Mouse (Mus musculus) heart, postnatal 36 days (tissue): Measurements from ENCODE around the gene Slfnl1. TPM values are rescaled to one million over a fixed set of nuclear protein-coding genes. Genes with fewer than 3 reads are reported as not detected.

ENCODE experiments used
- DNase-seq, 2 experiments: peaks; one replicate each; pipeline ENCODE4 v3.0.0; 2021 to 2022
- intact Hi-C: fragments of 180-260 bp; cut with DNase I; formaldehyde crosslinking; loops from one replicate; pipeline ENCODE4 v1.15.1; 2025
- total RNA-seq, 2 experiments: library from RNA; stranded (reverse); gene quantifications; 2 replicates each; pipeline ENCODE4 v1.2.3; 2021

The Slfnl1 gene
- total RNA-seq, 2 experiments from 2014 or later: not detected

DNA sequence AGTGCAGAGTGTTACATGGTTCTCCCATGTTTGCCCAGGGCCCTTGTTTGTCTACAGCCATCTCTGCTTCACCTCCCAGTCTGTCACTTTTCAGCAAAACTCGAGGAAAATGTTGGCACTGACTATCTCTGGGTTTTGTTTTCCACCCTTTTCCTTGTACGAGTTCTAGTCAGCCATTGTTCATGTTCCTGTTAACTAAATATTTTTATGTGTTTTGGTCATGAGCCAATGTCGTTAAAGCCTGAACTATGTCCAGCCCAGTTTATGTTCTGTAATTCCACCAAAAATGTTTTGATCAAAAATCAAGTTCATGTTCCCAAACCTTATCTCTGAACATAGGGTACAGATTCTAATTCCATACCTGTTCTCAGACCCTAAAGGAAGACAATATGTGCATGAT lies 39.7 kb downstream of the Slfnl1 start:
- intact Hi-C loops: loop anchor here (5.0 kb wide), 1 partner anchor 164 kb away; the partner anchor contains the start of gene Scmh1
- DNase-seq: no peak

DNA sequence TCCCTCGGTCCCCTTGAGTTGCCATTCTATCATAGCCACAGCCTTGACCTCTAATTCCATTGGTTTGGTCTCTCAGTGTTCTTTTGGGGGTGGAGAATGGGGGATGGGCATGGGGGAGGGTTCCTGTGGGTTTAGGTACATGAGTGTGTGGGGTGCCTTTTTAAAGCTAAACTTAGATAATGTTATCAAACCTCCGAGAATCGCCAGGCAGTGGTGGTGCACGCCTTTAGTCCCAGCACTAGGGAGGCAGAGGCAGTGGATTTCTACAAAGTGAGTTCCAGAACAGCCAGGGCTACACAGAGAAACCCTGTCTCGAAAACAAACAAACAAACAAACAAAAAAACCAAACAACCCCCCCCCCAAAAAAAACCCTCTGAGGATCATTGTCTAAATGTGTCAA lies 48.9 kb downstream of the Slfnl1 start:
- intact Hi-C loops: no loop called here
- no peak for DNase-seq

DNA sequence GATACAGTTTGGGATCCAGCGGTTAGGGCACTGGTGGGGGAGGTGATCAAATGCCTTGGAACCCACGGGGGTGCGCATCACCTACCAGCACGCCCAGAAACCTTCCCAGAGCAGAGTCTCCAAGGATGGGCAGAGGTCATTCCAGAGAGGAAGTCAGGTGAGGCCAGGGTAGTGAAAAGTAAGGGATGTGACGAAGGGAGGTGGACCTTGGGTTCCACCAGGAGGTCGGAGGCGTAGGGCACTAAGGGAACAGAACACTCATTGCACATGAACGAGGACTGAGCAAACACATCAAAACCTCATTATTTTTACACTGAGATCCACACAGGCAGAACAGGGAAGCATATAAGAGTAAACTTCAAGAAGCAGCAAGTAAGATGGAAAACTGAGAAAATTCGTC lies 49.7 kb downstream of the Slfnl1 start:
- no peak for DNase-seq
- intact Hi-C loops: no loop called here

Other genes with a start within 250 kb of the Slfnl1 start
- gene Foxo6, start 244.9 kb upstream of the Slfnl1 start, total RNA-seq: 1 to 10 TPM; 2.3 to 4.6 TPM
- 10 to 100 TPM; 56.4 to 59.8 TPM for gene Scmh1, start 127.0 kb upstream of the Slfnl1 start, total RNA-seq
- gene Ctps, start 38.0 kb downstream of the Slfnl1 start, total RNA-seq: 10 to 100 TPM; 30.9 to 35.9 TPM
- gene Gm8439, start 56.5 kb downstream of the Slfnl1 start, total RNA-seq: not detected
- 10 to 100 TPM; 26.9 to 36.2 TPM for gene Cited4, start 134.3 kb downstream of the Slfnl1 start, total RNA-seq
- 1 to 10 TPM; 2.4 to 2.6 TPM for gene Kcnq4, start 216.4 kb downstream of the Slfnl1 start, total RNA-seq